Mouse (Mus musculus): ENCODE data around the gene Galnt9. TPM values are rescaled to one million over a fixed set of nuclear protein-coding genes. Genes with fewer than 3 reads are reported as not detected.

Galnt9 gene
- total RNA-seq (2021), result under 1 TPM in 1 of 2 experiments, not detected in 1; 0.11 TPM
- long read RNA-seq, experiment 1, partial matches to known transcripts, result 1 of 1 reads
- long read RNA-seq, experiment 1, other reads (novel, unspliced or antisense), result 0 of 1 reads
- long read RNA-seq, experiment 2, result 0 reads

GRCm38 (mm10) chr5:110543951-110544690 lies at the start of gene Galnt9:
Gene Galnt9, plus strand, starts transcription at chr5:110544355.
- DNase-seq, result peak; percentile 76

- DNase-seq, result no peak
Measured at GRCm38 (mm10) chr5:110494396-110494795, 49.8 kb upstream of the Galnt9 start.

GRCm38 (mm10) chr5:110495051-110495450 lies 49.1 kb upstream of the Galnt9 start:
- no peak for DNase-seq

- DNase-seq, result peak; percentile 35
Measured at GRCm38 (mm10) chr5:110497556-110497955, 46.6 kb upstream of the Galnt9 start.

GRCm38 (mm10) chr5:110498071-110498470 lies 46.1 kb upstream of the Galnt9 start:
- DNase-seq, result no peak

GRCm38 (mm10) chr5:110500233-110500632 lies 43.9 kb upstream of the Galnt9 start:
- DNase-seq, result no peak

GRCm38 (mm10) chr5:110503361-110503760 lies 40.8 kb upstream of the Galnt9 start:
- DNase-seq, result no peak

- no peak for DNase-seq
Measured at GRCm38 (mm10) chr5:110505611-110506294, 38.4 kb upstream of the Galnt9 start.

- no peak for DNase-seq
Measured at GRCm38 (mm10) chr5:110506295-110506616, 37.9 kb upstream of the Galnt9 start.

GRCm38 (mm10) chr5:110506856-110507255 lies 37.3 kb upstream of the Galnt9 start:
- no peak for DNase-seq

- DNase-seq, result no peak
Measured at GRCm38 (mm10) chr5:110507943-110508342, 36.2 kb upstream of the Galnt9 start.

GRCm38 (mm10) chr5:110510357-110510756 lies 33.8 kb upstream of the Galnt9 start:
- DNase-seq, result no peak

GRCm38 (mm10) chr5:110513791-110514190 lies 30.4 kb upstream of the Galnt9 start:
- no peak for DNase-seq

- no peak for DNase-seq
Measured at GRCm38 (mm10) chr5:110514694-110515093, 29.5 kb upstream of the Galnt9 start.

- no peak for DNase-seq
Measured at GRCm38 (mm10) chr5:110516390-110516789, 27.8 kb upstream of the Galnt9 start.

GRCm38 (mm10) chr5:110518086-110518783 lies 25.9 kb upstream of the Galnt9 start:
- no peak for DNase-seq

GRCm38 (mm10) chr5:110520974-110521373 lies 23.2 kb upstream of the Galnt9 start:
- DNase-seq, result no peak

GRCm38 (mm10) chr5:110521822-110522221 lies 22.3 kb upstream of the Galnt9 start:
- no peak for DNase-seq

GRCm38 (mm10) chr5:110523296-110523695 lies 20.9 kb upstream of the Galnt9 start:
- no peak for DNase-seq

- DNase-seq, result no peak
Measured at GRCm38 (mm10) chr5:110525701-110526100, 18.5 kb upstream of the Galnt9 start.

- no peak for DNase-seq
Measured at GRCm38 (mm10) chr5:110526556-110526955, 17.6 kb upstream of the Galnt9 start.

GRCm38 (mm10) chr5:110531091-110531490 lies 13.1 kb upstream of the Galnt9 start:
- no peak for DNase-seq

GRCm38 (mm10) chr5:110534402-110534801 lies 9.8 kb upstream of the Galnt9 start:
- no peak for DNase-seq
